Mouse (Mus musculus): ENCODE data around the gene Ribc2. TPM values are rescaled to one million over a fixed set of nuclear protein-coding genes. Genes with fewer than 3 reads are reported as not detected.

Ribc2 gene
- polyA plus RNA-seq, 1 experiment from 2014 or later, result 0.11 TPM

- Histone ChIP-seq H3K9ac (no peak overlapping the region), H3K4me3 (no peak overlapping the region), H3K4me1 (peaks cover 39% of the 10 kb centered on the region), H3K27me3 (replicated peaks) (peaks cover 59% of the 10 kb centered on the region), H3K4me2 (no peak overlapping the region), H3K27ac (replicated peaks) (no peak overlapping the region), H3K36me3 (no peaks in the 10 kb centered on the region), H3K9me3 (no peaks in the 10 kb centered on the region)
- ATAC-seq (ENCODE audit: extremely low read depth, insufficient number of reproducible peaks, low FRiP score, low TSS enrichment), result no peak
- WGBS, result 85% methylated on average over 3 of the region's 3 CpGs
Measured at GRCm38 (mm10) chr15:85154091-85154490, 22.2 kb downstream of the Ribc2 start.

GRCm38 (mm10) chr15:85156198-85156597 lies 24.3 kb downstream of the Ribc2 start:
- H3K9me3 ChIP-seq, result no peaks in the 10 kb centered on the region
- ATAC-seq (ENCODE audit: extremely low read depth, insufficient number of reproducible peaks, low FRiP score, low TSS enrichment), result peak; percentile 42; the same call in 1 of the 2 replicates
- H3K27ac ChIP-seq (replicated peaks), result peak overlapping the region; percentile 71
- no peak overlapping the region for H3K4me2 ChIP-seq
- peaks cover 58% of the 10 kb centered on the region for H3K27me3 ChIP-seq (replicated peaks)
- peaks cover 39% of the 10 kb centered on the region for H3K4me1 ChIP-seq
- H3K4me3 ChIP-seq, result no peak overlapping the region
- 16% methylated on average over 4 of the region's 4 CpGs for WGBS
- H3K36me3 ChIP-seq, result no peaks in the 10 kb centered on the region
- H3K9ac ChIP-seq, result no peak overlapping the region

GRCm38 (mm10) chr15:85161416-85161815 lies 29.5 kb downstream of the Ribc2 start:
- Histone ChIP-seq H3K27ac (replicated peaks) (no peak overlapping the region), H3K9ac (no peak overlapping the region), H3K9me3 (no peaks in the 10 kb centered on the region), H3K4me3 (no peak overlapping the region), H3K36me3 (no peaks in the 10 kb centered on the region), H3K4me2 (no peak overlapping the region), H3K27me3 (replicated peaks) (peaks cover 54% of the 10 kb centered on the region), H3K4me1 (peaks cover 34% of the 10 kb centered on the region)
- no peak for ATAC-seq (ENCODE audit: extremely low read depth, insufficient number of reproducible peaks, low FRiP score, low TSS enrichment)

GRCm38 (mm10) chr15:85162693-85163663 lies 31.1 kb downstream of the Ribc2 start:
- Histone ChIP-seq H3K27ac (replicated peaks) (peak overlapping the region; percentile 58), H3K4me3 (no peak overlapping the region), H3K9me3 (no peaks in the 10 kb centered on the region), H3K36me3 (no peaks in the 10 kb centered on the region), H3K27me3 (replicated peaks) (peaks cover 55% of the 10 kb centered on the region), H3K4me1 (peaks cover 34% of the 10 kb centered on the region), H3K9ac (peak overlapping the region; percentile 25; the same call in 1 of the 2 replicates), H3K4me2 (no peak overlapping the region)
- 26% methylated on average over 21 of the region's 21 CpGs for WGBS
- ATAC-seq (ENCODE audit: extremely low read depth, insufficient number of reproducible peaks, low FRiP score, low TSS enrichment), result no peak

GRCm38 (mm10) chr15:85166433-85166933 lies 34.6 kb downstream of the Ribc2 start:
- no peaks in the 10 kb centered on the region for H3K9me3 ChIP-seq
- no peak overlapping the region for H3K9ac ChIP-seq
- no peak overlapping the region for H3K4me2 ChIP-seq
- 52% methylated on average over 11 of the region's 11 CpGs for WGBS
- H3K27ac ChIP-seq (replicated peaks), result 0 out of 2 replicates have a peak overlapping the region, but pooled peaks have one; percentile 8
- H3K36me3 ChIP-seq, result no peaks in the 10 kb centered on the region
- H3K27me3 ChIP-seq (replicated peaks), result peaks cover 37% of the 10 kb centered on the region
- no peak overlapping the region for H3K4me3 ChIP-seq
- H3K4me1 ChIP-seq, result peaks cover 28% of the 10 kb centered on the region
- no peak for ATAC-seq (ENCODE audit: extremely low read depth, insufficient number of reproducible peaks, low FRiP score, low TSS enrichment)

GRCm38 (mm10) chr15:85167086-85167679 lies 35.3 kb downstream of the Ribc2 start:
- H3K27ac ChIP-seq (replicated peaks), result 0 out of 2 replicates have a peak overlapping the region, but pooled peaks have one; percentile 5
- WGBS, result 58% methylated on average over 12 of the region's 12 CpGs

GRCm38 (mm10) chr15:85172054-85172453 lies 40.2 kb downstream of the Ribc2 start:
- ATAC-seq (ENCODE audit: extremely low read depth, insufficient number of reproducible peaks, low FRiP score, low TSS enrichment), result no peak; the same call in 1 of the 2 replicates
- no peak overlapping the region for H3K4me3 ChIP-seq
- no peaks in the 10 kb centered on the region for H3K36me3 ChIP-seq
- no peaks in the 10 kb centered on the region for H3K9me3 ChIP-seq
- peaks cover 4% of the 10 kb centered on the region; the same call in 1 of the 2 replicates for H3K27me3 ChIP-seq (replicated peaks)
- no peak overlapping the region for H3K9ac ChIP-seq
- 50% methylated on average over 2 of the region's 2 CpGs for WGBS
- H3K4me2 ChIP-seq, result no peak overlapping the region
- H3K4me1 ChIP-seq, result peaks cover 34% of the 10 kb centered on the region
- 0 out of 2 replicates have a peak overlapping the region, but pooled peaks have one; percentile 60 for H3K27ac ChIP-seq (replicated peaks)

More at GRCm38 (mm10) chr15:85167086-85167679, 35.3 kb downstream of the Ribc2 start:
- no peaks in the 10 kb centered on the region for H3K36me3 ChIP-seq
- ATAC-seq (ENCODE audit: extremely low read depth, insufficient number of reproducible peaks, low FRiP score, low TSS enrichment), result no peak
- H3K4me3 ChIP-seq, result no peak overlapping the region
- peaks cover 31% of the 10 kb centered on the region for H3K4me1 ChIP-seq
- no peak overlapping the region for H3K4me2 ChIP-seq
- no peak overlapping the region for H3K9ac ChIP-seq
- peaks cover 31% of the 10 kb centered on the region; the same call in 1 of the 2 replicates for H3K27me3 ChIP-seq (replicated peaks)
- H3K9me3 ChIP-seq, result no peaks in the 10 kb centered on the region

- WGBS, result 22% methylated on average over 8 of the region's 8 CpGs
- Histone ChIP-seq H3K36me3 (no peaks in the 10 kb centered on the region), H3K4me1 (peaks cover 44% of the 10 kb centered on the region), H3K4me3 (no peak overlapping the region), H3K27me3 (replicated peaks) (peaks cover 4% of the 10 kb centered on the region; the same call in 1 of the 2 replicates), H3K4me2 (peak overlapping the region; percentile 30), H3K27ac (replicated peaks) (peak overlapping the region; percentile 60), H3K9ac (no peak overlapping the region), H3K9me3 (no peaks in the 10 kb centered on the region)
- ATAC-seq (ENCODE audit: extremely low read depth, insufficient number of reproducible peaks, low FRiP score, low TSS enrichment), result no peak
Measured at GRCm38 (mm10) chr15:85173425-85173824, 41.5 kb downstream of the Ribc2 start.

- H3K36me3 ChIP-seq, result no peaks in the 10 kb centered on the region
- ATAC-seq (ENCODE audit: extremely low read depth, insufficient number of reproducible peaks, low FRiP score, low TSS enrichment), result no peak
- peaks cover 4% of the 10 kb centered on the region; the same call in 1 of the 2 replicates for H3K27me3 ChIP-seq (replicated peaks)
- no peaks in the 10 kb centered on the region for H3K9me3 ChIP-seq
- H3K27ac ChIP-seq (replicated peaks), result peak overlapping the region; percentile 28
- peaks cover 50% of the 10 kb centered on the region for H3K4me1 ChIP-seq
- no peak overlapping the region for H3K9ac ChIP-seq
- 55% methylated on average over 10 of the region's 10 CpGs for WGBS
- peak overlapping the region; percentile 30; the same call in 1 of the 2 replicates for H3K4me2 ChIP-seq
- H3K4me3 ChIP-seq, result no peak overlapping the region
Measured at GRCm38 (mm10) chr15:85174060-85174459, 42.2 kb downstream of the Ribc2 start.

GRCm38 (mm10) chr15:85177576-85177975 lies 45.7 kb downstream of the Ribc2 start:
- WGBS, result 33% methylated on average over 8 of the region's 8 CpGs
- no peak for ATAC-seq (ENCODE audit: extremely low read depth, insufficient number of reproducible peaks, low FRiP score, low TSS enrichment)
- Histone ChIP-seq H3K27me3 (replicated peaks) (no peaks in the 10 kb centered on the region), H3K9ac (peak overlapping the region; percentile 68; the same call in 1 of the 2 replicates), H3K4me2 (peak overlapping the region; percentile 63), H3K36me3 (no peaks in the 10 kb centered on the region), H3K4me1 (peaks cover 64% of the 10 kb centered on the region), H3K27ac (replicated peaks) (peak overlapping the region; percentile 95), H3K9me3 (no peaks in the 10 kb centered on the region), H3K4me3 (peak overlapping the region; percentile 27; the same call in 1 of the 2 replicates)

- Histone ChIP-seq H3K9ac (peak overlapping the region; percentile 68; the same call in 1 of the 2 replicates), H3K27me3 (replicated peaks) (no peaks in the 10 kb centered on the region), H3K4me1 (peaks cover 58% of the 10 kb centered on the region), H3K27ac (replicated peaks) (peak overlapping the region; percentile 95), H3K4me2 (peak overlapping the region; percentile 63), H3K36me3 (no peaks in the 10 kb centered on the region), H3K9me3 (no peaks in the 10 kb centered on the region), H3K4me3 (peak overlapping the region; percentile 27)
- ATAC-seq (ENCODE audit: extremely low read depth, insufficient number of reproducible peaks, low FRiP score, low TSS enrichment), result peak; percentile 62; the same call in 1 of the 2 replicates
- 16% methylated on average over 6 of the region's 6 CpGs for WGBS
Measured at GRCm38 (mm10) chr15:85178172-85178571, 46.3 kb downstream of the Ribc2 start.
